Mouse (Mus musculus) midbrain, postnatal 0 days (tissue): ENCODE measurements around the gene Avpr1b. TPM values are rescaled to one million over a fixed set of nuclear protein-coding genes. Genes with fewer than 3 reads are reported as not detected.

ENCODE experiments used
- ATAC-seq: fragments of 200-750 bp; cut with Nextera tagmentation; 2 replicates; pipeline ENCODE4 v1.8.0; 2017; ENCODE audit warnings: moderate number of reproducible peaks, mild to moderate bottlenecking, moderate TSS enrichment, moderate library complexity; ENCODE audit not compliant: low FRiP score
- DNase-seq: peaks from one replicate; pipeline ENCODE4 v3.0.0-alpha.2; 2015; ENCODE audit warnings: low spot score
- H3K27ac ChIP-seq: fragments of 300-500 bp; sonication (generic); 2 replicates; pipeline ENCODE4 v1.5.1; 2014; ENCODE audit warnings: low read depth, mild to moderate bottlenecking, low read length, mixed read lengths
- H3K27me3 ChIP-seq: fragments of 300-500 bp; sonication (generic); 2 replicates; pipeline ENCODE4 v1.6.1; 2014; ENCODE audit warnings: low read length, control low read depth, mixed read lengths; ENCODE audit not compliant: insufficient read depth
- H3K36me3 ChIP-seq: fragments of 300-500 bp; sonication (generic); 2 replicates; pipeline ENCODE4 v1.6.1; 2014; ENCODE audit warnings: low read length, control low read depth, mixed read lengths; ENCODE audit not compliant: insufficient read depth
- H3K4me1 ChIP-seq: fragments of 300-500 bp; sonication (generic); 2 replicates; pipeline ENCODE4 v1.6.1; 2014; ENCODE audit warnings: mild to moderate bottlenecking, control low read depth, antibody characterized with exemption, low read length, mixed read lengths; ENCODE audit not compliant: insufficient read depth
- H3K4me2 ChIP-seq: fragments of 300-500 bp; sonication (generic); 2 replicates; pipeline ENCODE4 v1.6.1; 2014; ENCODE audit warnings: low read depth, mild to moderate bottlenecking, low read length, mixed read lengths; ENCODE audit not compliant: poor library complexity, severe bottlenecking
- H3K4me3 ChIP-seq: fragments of 300-500 bp; sonication (generic); 2 replicates; pipeline ENCODE4 v1.5.1; 2014; ENCODE audit warnings: low read depth, mild to moderate bottlenecking, low read length, moderate library complexity
- H3K9ac ChIP-seq: fragments of 300-500 bp; sonication (generic); replicated peaks from 2 replicates; pipeline ENCODE4 v1.6.1; 2014; ENCODE audit warnings: mild to moderate bottlenecking, low read length, moderate library complexity, mixed read lengths; ENCODE audit not compliant: poor library complexity, severe bottlenecking
- H3K9me3 ChIP-seq: fragments of 300-500 bp; sonication (generic); 2 replicates; pipeline ENCODE4 v1.6.1; 2016; ENCODE audit warnings: low read length, control low read depth
- CTCF ChIP-seq: IDR thresholded peaks from 2 replicates; pipeline ENCODE4 v1.5.1; 2016; ENCODE audit warnings: antibody characterized with exemption, mild to moderate bottlenecking
- WGBS: fragments of 180-500 bp; shearing (Covaris S2); extraction: QIAGEN DNeasy Blood & Tissue Kit; methylation state at CpG from one replicate; pipeline ENCODE4 v1.1.7; 2014; 5-methylcytosine and 5-hydroxymethylcytosine counted together
- polyA plus RNA-seq: library from polyadenylated mRNA; unstranded; fragments of >200 nt; fragmentation: Nextera tagmentation; extraction: Ambion mirVana; gene quantifications from 2 replicates; pipeline ENCODE4 v1.2.1, GENCODE M21; 2015
- total RNA-seq: library from RNA; depleted of rRNA; stranded (reverse); fragments of >200 nt; gene quantifications from 2 replicates; pipeline ENCODE4 v1.2.3, GENCODE M21; 2014

Avpr1b gene
- total and polyA plus RNA-seq, 2 experiments from 2014 or later: not detected

- Histone ChIP-seq H3K9ac (no peak overlapping the region), H3K4me2 (no peak overlapping the region), H3K36me3 (no peaks in the 10 kb centered on the region), H3K9me3 (no peaks in the 10 kb centered on the region), H3K4me3 (no peak overlapping the region), H3K4me1 (no peaks in the 10 kb centered on the region), H3K27ac (no peak overlapping the region), H3K27me3 (no peaks in the 10 kb centered on the region)
- WGBS: 75% methylated on average over 3 of the region's 3 CpGs
- ATAC-seq (no peak), DNase-seq (no peak)
- no peak for TF ChIP-seq CTCF
These were observed 15.4 kb upstream of the Avpr1b start for GRCm38 (mm10) chr1:131583598-131583997.

GRCm38 (mm10) chr1:131586836-131587235, 12.2 kb upstream of the Avpr1b start:
- 78% methylated on average over 8 of the region's 8 CpGs for WGBS
- peak; percentile 71 for DNase-seq
- TF ChIP-seq CTCF: no peak

GRCm38 (mm10) chr1:131600314-131600713, 1.3 kb downstream of the Avpr1b start:
- 43% methylated on average over 11 of the region's 11 CpGs for WGBS

More at GRCm38 (mm10) chr1:131586836-131587235, 12.2 kb upstream of the Avpr1b start:
- Histone ChIP-seq H3K4me3 (no peak overlapping the region), H3K27me3 (no peaks in the 10 kb centered on the region), H3K36me3 (no peaks in the 10 kb centered on the region), H3K4me1 (no peaks in the 10 kb centered on the region), H3K4me2 (no peak overlapping the region), H3K9me3 (no peaks in the 10 kb centered on the region), H3K27ac (no peak overlapping the region), H3K9ac (no peak overlapping the region)
- no peak for ATAC-seq

GRCm38 (mm10) chr1:131606719-131607118, 7.7 kb downstream of the Avpr1b start:
- ATAC-seq: no peak
- WGBS: 92% methylated on average over 2 of the region's 2 CpGs
- no peak for TF ChIP-seq CTCF
- no peak overlapping the region for H3K4me2 ChIP-seq
- no peak overlapping the region for H3K4me3 ChIP-seq
- DNase-seq: no peak
- H3K4me1 ChIP-seq: no peaks in the 10 kb centered on the region
- H3K9ac ChIP-seq: no peak overlapping the region
- H3K27ac ChIP-seq: no peak overlapping the region
- H3K27me3 ChIP-seq: no peaks in the 10 kb centered on the region
- no peaks in the 10 kb centered on the region for H3K36me3 ChIP-seq
- no peaks in the 10 kb centered on the region for H3K9me3 ChIP-seq

More at GRCm38 (mm10) chr1:131600314-131600713, 1.3 kb downstream of the Avpr1b start:
- DNase-seq (no peak), ATAC-seq (no peak)
- no peaks in the 10 kb centered on the region for H3K27me3 ChIP-seq
- H3K4me3 ChIP-seq: no peak overlapping the region
- no peak overlapping the region for H3K27ac ChIP-seq
- H3K9me3 ChIP-seq: no peaks in the 10 kb centered on the region
- H3K4me2 ChIP-seq: no peak overlapping the region
- no peaks in the 10 kb centered on the region for H3K36me3 ChIP-seq
- no peak for TF ChIP-seq CTCF
- no peaks in the 10 kb centered on the region for H3K4me1 ChIP-seq
- H3K9ac ChIP-seq: no peak overlapping the region

GRCm38 (mm10) chr1:131612556-131613155, 13.6 kb downstream of the Avpr1b start:
- DNase-seq: no peak
- no peak overlapping the region for H3K4me2 ChIP-seq
- no peaks in the 10 kb centered on the region for H3K36me3 ChIP-seq
- TF ChIP-seq CTCF: no peak
- H3K4me1 ChIP-seq: no peaks in the 10 kb centered on the region
- no peaks in the 10 kb centered on the region for H3K27me3 ChIP-seq
- no peaks in the 10 kb centered on the region for H3K9me3 ChIP-seq
- no peak for ATAC-seq
- 67% methylated on average over 4 of the region's 4 CpGs for WGBS
- no peak overlapping the region for H3K9ac ChIP-seq
- no peak overlapping the region for H3K4me3 ChIP-seq
- no peak overlapping the region for H3K27ac ChIP-seq

- H3K27me3 ChIP-seq: no peaks in the 10 kb centered on the region
- no peaks in the 10 kb centered on the region for H3K36me3 ChIP-seq
- H3K4me1 ChIP-seq: no peaks in the 10 kb centered on the region
- no peak overlapping the region for H3K4me2 ChIP-seq
- peak; percentile 68 for TF ChIP-seq CTCF
- no peak overlapping the region for H3K4me3 ChIP-seq
- peak; percentile 61 for DNase-seq
- H3K27ac ChIP-seq: no peak overlapping the region
- ATAC-seq: no peak
- 84% methylated on average over 16 of the region's 16 CpGs for WGBS
- H3K9ac ChIP-seq: no peak overlapping the region
- no peaks in the 10 kb centered on the region for H3K9me3 ChIP-seq
These were observed 14.5 kb downstream of the Avpr1b start for GRCm38 (mm10) chr1:131613361-131614133.
